Mouse (Mus musculus): ENCODE data around the gene Lcn4. TPM values are rescaled to one million over a fixed set of nuclear protein-coding genes. Genes with fewer than 3 reads are reported as not detected.

Lcn4 gene
- total and polyA plus RNA-seq, 3 experiments, result not detected

- WGBS, result 69% methylated on average over 5 of the region's 5 CpGs
- Histone ChIP-seq H3K4me3 (peak overlapping the region; percentile 87; the same call in 1 of the 2 replicates), H3K36me3 (ENCODE audit: control insufficient read depth, insufficient read depth, low read length) (peaks cover 7% of the 10 kb centered on the region), H3K79me2 (replicated peaks; ENCODE audit: control insufficient read depth, insufficient read depth, low read length) (no peaks in the 10 kb centered on the region), H3K9ac (ENCODE audit: low read depth, low read length) (no peak overlapping the region), H3K27ac (no peak overlapping the region), H3K27me3 (ENCODE audit: control insufficient read depth, insufficient read depth, low read length) (no peaks in the 10 kb centered on the region), H3K4me1 (ENCODE audit: control insufficient read depth, insufficient read depth, low read length) (peaks cover 8% of the 10 kb centered on the region)
- no peak for DNase-seq
- intact Hi-C loops (cut with DNase I), result no loop called here
- TF ChIP-seq POLR2A (IDR thresholded peaks at IDR 0.05; ENCODE audit: insufficient read depth, low read depth, low read length) (no peak), CTCF (IDR thresholded peaks at IDR 0.05) (no peak), EP300 (IDR thresholded peaks at IDR 0.05; ENCODE audit: insufficient read depth, low read depth, low read length) (no peak)
Observed at GRCm38 (mm10) chr2:26638039-26638438, 33.0 kb downstream of the Lcn4 start.

- H3K27me3 ChIP-seq (ENCODE audit: control insufficient read depth, insufficient read depth, low read length), result no peaks in the 10 kb centered on the region
- WGBS, result 73% methylated on average over 4 of the region's 4 CpGs
- intact Hi-C loops (cut with DNase I), result no loop called here
- DNase-seq, result no peak
- no peak overlapping the region for H3K27ac ChIP-seq
- H3K4me3 ChIP-seq, result no peak overlapping the region
- TF ChIP-seq EP300 (IDR thresholded peaks at IDR 0.05; ENCODE audit: insufficient read depth, low read depth, low read length) (no peak), POLR2A (IDR thresholded peaks at IDR 0.05; ENCODE audit: insufficient read depth, low read depth, low read length) (no peak), CTCF (IDR thresholded peaks at IDR 0.05) (no peak)
- H3K36me3 ChIP-seq (ENCODE audit: control insufficient read depth, insufficient read depth, low read length), result peaks cover 7% of the 10 kb centered on the region
- no peaks in the 10 kb centered on the region for H3K79me2 ChIP-seq (replicated peaks; ENCODE audit: control insufficient read depth, insufficient read depth, low read length)
- no peak overlapping the region for H3K9ac ChIP-seq (ENCODE audit: low read depth, low read length)
- H3K4me1 ChIP-seq (ENCODE audit: control insufficient read depth, insufficient read depth, low read length), result peaks cover 8% of the 10 kb centered on the region
Observed at GRCm38 (mm10) chr2:26637316-26637932, 33.7 kb downstream of the Lcn4 start.

- Histone ChIP-seq H3K27me3 (ENCODE audit: control insufficient read depth, insufficient read depth, low read length) (no peaks in the 10 kb centered on the region), H3K4me1 (ENCODE audit: control insufficient read depth, insufficient read depth, low read length) (peaks cover 8% of the 10 kb centered on the region), H3K79me2 (replicated peaks; ENCODE audit: control insufficient read depth, insufficient read depth, low read length) (no peaks in the 10 kb centered on the region), H3K4me3 (no peak overlapping the region), H3K27ac (no peak overlapping the region), H3K36me3 (ENCODE audit: control insufficient read depth, insufficient read depth, low read length) (peaks cover 7% of the 10 kb centered on the region), H3K9ac (ENCODE audit: low read depth, low read length) (no peak overlapping the region)
- 56% methylated on average over 2 of the region's 2 CpGs for WGBS
- TF ChIP-seq CTCF (IDR thresholded peaks at IDR 0.05) (no peak), EP300 (IDR thresholded peaks at IDR 0.05; ENCODE audit: insufficient read depth, low read depth, low read length) (no peak), POLR2A (IDR thresholded peaks at IDR 0.05; ENCODE audit: insufficient read depth, low read depth, low read length) (no peak)
- DNase-seq, result no peak
- intact Hi-C loops (cut with DNase I), result no loop called here
Observed at GRCm38 (mm10) chr2:26636325-26636635, 34.8 kb downstream of the Lcn4 start.

- H3K27ac ChIP-seq, result no peak overlapping the region
- no peak overlapping the region for H3K4me3 ChIP-seq
- TF ChIP-seq POLR2A (IDR thresholded peaks at IDR 0.05; ENCODE audit: insufficient read depth, low read depth, low read length) (no peak), EP300 (IDR thresholded peaks at IDR 0.05; ENCODE audit: insufficient read depth, low read depth, low read length) (no peak), CTCF (IDR thresholded peaks at IDR 0.05) (no peak)
- H3K36me3 ChIP-seq (ENCODE audit: control insufficient read depth, insufficient read depth, low read length), result peaks cover 7% of the 10 kb centered on the region
- no peaks in the 10 kb centered on the region for H3K27me3 ChIP-seq (ENCODE audit: control insufficient read depth, insufficient read depth, low read length)
- intact Hi-C loops (cut with DNase I), result no loop called here
- H3K9ac ChIP-seq (ENCODE audit: low read depth, low read length), result no peak overlapping the region
- WGBS, result 75% methylated on average over 21 of the region's 21 CpGs
- no peak for DNase-seq
- H3K4me1 ChIP-seq (ENCODE audit: control insufficient read depth, insufficient read depth, low read length), result peaks cover 8% of the 10 kb centered on the region
- no peaks in the 10 kb centered on the region for H3K79me2 ChIP-seq (replicated peaks; ENCODE audit: control insufficient read depth, insufficient read depth, low read length)
Observed at GRCm38 (mm10) chr2:26635489-26636324, 35.4 kb downstream of the Lcn4 start.

- no peaks in the 10 kb centered on the region for H3K79me2 ChIP-seq (replicated peaks; ENCODE audit: control insufficient read depth, insufficient read depth, low read length)
- peaks cover 7% of the 10 kb centered on the region for H3K36me3 ChIP-seq (ENCODE audit: control insufficient read depth, insufficient read depth, low read length)
- TF ChIP-seq CTCF (IDR thresholded peaks at IDR 0.05) (no peak), EP300 (IDR thresholded peaks at IDR 0.05; ENCODE audit: insufficient read depth, low read depth, low read length) (no peak), POLR2A (IDR thresholded peaks at IDR 0.05; ENCODE audit: insufficient read depth, low read depth, low read length) (0 out of 2 replicates have a peak, but pooled peaks have one; percentile 35)
- peaks cover 6% of the 10 kb centered on the region for H3K4me1 ChIP-seq (ENCODE audit: control insufficient read depth, insufficient read depth, low read length)
- no peak overlapping the region for H3K4me3 ChIP-seq
- intact Hi-C loops (cut with DNase I), result no loop called here
- H3K27ac ChIP-seq, result no peak overlapping the region
- DNase-seq, result no peak
- whole genome bisulfite sequencing, result 58% methylated on average over 12 of the region's 12 CpGs
- no peak overlapping the region for H3K9ac ChIP-seq (ENCODE audit: low read depth, low read length)
- H3K27me3 ChIP-seq (ENCODE audit: control insufficient read depth, insufficient read depth, low read length), result no peaks in the 10 kb centered on the region
Observed at GRCm38 (mm10) chr2:26634629-26635488, 36.2 kb downstream of the Lcn4 start.

All from heart, adult 2 months (tissue).